Mouse (Mus musculus): ENCODE data around the gene Bicd2. TPM values are rescaled to one million over a fixed set of nuclear protein-coding genes. Genes with fewer than 3 reads are reported as not detected.

The Bicd2 gene
- polyA plus RNA-seq, 1 experiment, result 51.1 TPM

DNA sequence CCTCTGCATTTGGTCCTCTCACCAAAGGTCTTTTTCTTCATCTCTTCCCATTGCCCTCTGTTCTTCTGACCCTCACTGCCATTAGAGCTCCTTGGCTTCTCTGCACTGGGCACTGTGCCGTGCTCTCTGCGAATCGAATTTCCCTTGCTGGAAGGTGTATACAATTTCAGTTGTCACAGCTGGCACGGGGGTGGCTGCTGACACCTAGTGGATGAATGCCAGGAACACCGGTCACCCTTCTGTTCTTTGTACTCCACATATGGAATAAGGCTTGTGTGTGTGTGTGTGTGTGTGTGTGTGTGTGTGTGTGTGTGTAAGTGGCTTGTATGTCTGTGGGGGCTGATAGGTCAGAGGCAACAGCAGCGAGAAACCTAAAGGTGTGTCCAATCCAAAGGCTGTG, 58.8 kb downstream of the Bicd2 start:
- no peak for DNase-seq
- TF ChIP-seq POLR2A (IDR thresholded peaks at IDR 0.05; ENCODE audit: control insufficient read depth, extremely low read depth, insufficient read depth, low read length, poor library complexity) (no peak), CTCF (IDR thresholded peaks at IDR 0.05; ENCODE audit: borderline replicate concordance, control insufficient read depth, extremely low read depth, insufficient read depth, low read length, poor library complexity) (no peak; the same call in 1 of the 2 replicates)
- Histone ChIP-seq H3K4me3 (ENCODE audit: control insufficient read depth, insufficient read depth, low read length) (no peak overlapping the region), H3K27ac (ENCODE audit: control insufficient read depth, insufficient read depth, low read length) (no peak overlapping the region), H3K4me1 (replicated peaks; ENCODE audit: control insufficient read depth, insufficient read depth, low read length) (peaks cover 10% of the 10 kb centered on the region), H3K36me3 (ENCODE audit: control insufficient read depth, insufficient read depth, low read length) (no peaks in the 10 kb centered on the region), H3K27me3 (ENCODE audit: control insufficient read depth, insufficient read depth, low read length) (no peaks in the 10 kb centered on the region)
- 23% methylated on average over 6 of the region's 6 CpGs for WGBS

DNA sequence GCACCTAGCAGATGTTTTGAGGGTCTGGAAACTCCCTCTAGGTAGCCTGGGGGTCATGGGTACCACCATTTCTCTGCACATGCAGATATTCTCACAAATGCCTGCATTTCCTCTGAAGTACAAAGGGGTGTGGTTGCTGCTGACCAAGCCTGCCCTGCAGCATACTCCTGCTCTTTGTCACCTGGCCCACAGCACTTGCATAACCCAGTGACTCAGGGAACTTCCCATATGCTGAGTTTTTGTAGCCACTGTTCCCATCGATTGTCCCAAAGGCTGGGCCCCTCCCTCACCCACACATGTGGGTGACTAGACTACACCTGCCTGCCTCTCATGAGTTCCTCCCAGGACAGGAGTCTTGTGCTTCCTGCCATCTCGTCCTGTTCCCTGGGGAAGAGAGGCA, 61.2 kb downstream of the Bicd2 start:
- no peak for DNase-seq
- no peak for TF ChIP-seq POLR2A (IDR thresholded peaks at IDR 0.05; ENCODE audit: control insufficient read depth, extremely low read depth, insufficient read depth, low read length, poor library complexity)
- no peak for TF ChIP-seq CTCF (IDR thresholded peaks at IDR 0.05; ENCODE audit: borderline replicate concordance, control insufficient read depth, extremely low read depth, insufficient read depth, low read length, poor library complexity)
- WGBS, result 58% methylated on average over 2 of the region's 2 CpGs
- no peaks in the 10 kb centered on the region for H3K36me3 ChIP-seq (ENCODE audit: control insufficient read depth, insufficient read depth, low read length)
- H3K27ac ChIP-seq (ENCODE audit: control insufficient read depth, insufficient read depth, low read length), result no peak overlapping the region
- H3K4me3 ChIP-seq (ENCODE audit: control insufficient read depth, insufficient read depth, low read length), result no peak overlapping the region
- H3K4me1 ChIP-seq (replicated peaks; ENCODE audit: control insufficient read depth, insufficient read depth, low read length), result 0 out of 2 replicates have a peak, but pooled peaks cover 5% of the 10 kb centered on the region
- H3K27me3 ChIP-seq (ENCODE audit: control insufficient read depth, insufficient read depth, low read length), result no peaks in the 10 kb centered on the region

DNA sequence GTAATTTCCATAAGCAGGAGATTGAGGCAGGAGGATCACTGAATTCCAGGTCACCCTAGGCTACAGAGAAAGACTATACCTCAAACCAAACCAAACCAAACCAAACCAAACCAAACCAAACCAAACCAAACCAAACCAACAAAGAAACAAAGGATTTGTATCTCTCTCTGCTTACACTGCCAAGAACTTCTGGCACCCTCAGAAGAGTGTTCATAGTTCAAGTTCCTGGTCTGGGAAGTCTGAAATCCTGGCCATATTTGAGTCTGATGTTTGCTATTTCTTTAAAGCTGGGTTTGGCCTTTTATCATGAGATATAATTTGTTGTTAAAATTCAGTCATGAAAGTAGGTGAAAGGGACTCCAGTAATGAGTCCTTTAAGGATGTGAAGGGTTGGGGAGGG, 66.4 kb downstream of the Bicd2 start:
- Histone ChIP-seq H3K4me1 (replicated peaks; ENCODE audit: control insufficient read depth, insufficient read depth, low read length) (no peaks in the 10 kb centered on the region), H3K27me3 (ENCODE audit: control insufficient read depth, insufficient read depth, low read length) (no peaks in the 10 kb centered on the region)

DNA sequence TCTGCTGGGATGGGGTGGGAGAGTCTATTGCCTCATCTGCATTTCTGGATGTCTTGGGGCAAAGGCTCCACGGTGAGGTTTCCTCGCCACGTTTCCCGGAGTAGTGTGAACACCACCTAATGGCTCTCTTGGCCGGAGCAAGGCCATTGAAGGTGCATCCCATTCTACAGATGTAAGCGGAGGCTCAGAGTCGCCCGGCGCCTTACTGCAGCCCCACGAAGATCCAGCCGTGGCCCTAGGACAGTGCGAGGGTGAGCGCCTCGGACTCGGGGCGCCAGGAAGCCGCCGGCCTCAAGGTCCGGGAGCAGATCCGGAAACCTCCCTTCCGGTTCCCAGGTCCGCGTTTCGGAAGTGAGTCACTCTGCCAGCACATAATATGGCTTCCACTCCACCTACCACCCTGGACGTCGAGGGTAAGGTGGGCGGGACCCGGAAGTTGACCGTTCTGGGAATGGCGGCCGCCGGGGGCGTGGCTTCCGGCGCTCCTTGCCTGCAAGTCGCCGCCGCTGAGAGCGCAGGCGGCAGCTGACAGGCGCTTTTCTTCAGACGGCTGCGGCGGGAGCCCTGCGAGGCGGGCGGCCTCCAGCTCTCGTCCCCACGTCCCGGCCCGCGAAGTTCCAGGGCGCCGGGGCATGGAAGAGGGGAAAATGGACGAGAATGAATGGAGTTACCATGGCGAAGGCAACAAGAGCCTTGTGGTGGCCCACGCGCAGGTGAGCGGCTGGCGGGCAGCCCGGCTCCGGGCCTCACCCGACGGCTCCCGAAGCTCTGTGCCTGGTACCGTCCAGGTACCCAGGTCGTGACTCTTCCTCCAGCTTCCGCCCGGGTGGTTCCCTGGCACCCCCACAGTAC, 79.6 kb downstream of the Bicd2 start, which contains the start of gene Ippk:
Gene Ippk, plus strand, starts transcription at position 496 of the 852 bp plus-strand sequence.
- peak; percentile 97 for DNase-seq
- TF ChIP-seq CTCF (IDR thresholded peaks at IDR 0.05; ENCODE audit: borderline replicate concordance, control insufficient read depth, extremely low read depth, insufficient read depth, low read length, poor library complexity) (peak; percentile 47; the same call in 1 of the 2 replicates), POLR2A (IDR thresholded peaks at IDR 0.05; ENCODE audit: control insufficient read depth, extremely low read depth, insufficient read depth, low read length, poor library complexity) (peak; percentile 87)
- under 1% methylated on average over 69 of the region's 69 CpGs for WGBS
- H3K27me3 ChIP-seq (ENCODE audit: control insufficient read depth, insufficient read depth, low read length), result no peaks in the 10 kb centered on the region
- H3K36me3 ChIP-seq (ENCODE audit: control insufficient read depth, insufficient read depth, low read length), result no peaks in the 10 kb centered on the region
- H3K27ac ChIP-seq (ENCODE audit: control insufficient read depth, insufficient read depth, low read length), result 0 out of 2 replicates have a peak within 1 kb of the TSS, but pooled peaks have one; percentile 0
- peak within 1 kb of the TSS; percentile 68 for H3K4me3 ChIP-seq (ENCODE audit: control insufficient read depth, insufficient read depth, low read length)
- peaks cover 16% of the 10 kb centered on the region for H3K4me1 ChIP-seq (replicated peaks; ENCODE audit: control insufficient read depth, insufficient read depth, low read length)

More for the DNA sequence above, 66.4 kb downstream of the Bicd2 start:
- H3K4me3 ChIP-seq (ENCODE audit: control insufficient read depth, insufficient read depth, low read length), result no peak overlapping the region
- no peak overlapping the region for H3K27ac ChIP-seq (ENCODE audit: control insufficient read depth, insufficient read depth, low read length)
- no peaks in the 10 kb centered on the region for H3K36me3 ChIP-seq (ENCODE audit: control insufficient read depth, insufficient read depth, low read length)
- DNase-seq, result no peak
- TF ChIP-seq POLR2A (IDR thresholded peaks at IDR 0.05; ENCODE audit: control insufficient read depth, extremely low read depth, insufficient read depth, low read length, poor library complexity), result no peak
- no peak for TF ChIP-seq CTCF (IDR thresholded peaks at IDR 0.05; ENCODE audit: borderline replicate concordance, control insufficient read depth, extremely low read depth, insufficient read depth, low read length, poor library complexity)

DNA sequence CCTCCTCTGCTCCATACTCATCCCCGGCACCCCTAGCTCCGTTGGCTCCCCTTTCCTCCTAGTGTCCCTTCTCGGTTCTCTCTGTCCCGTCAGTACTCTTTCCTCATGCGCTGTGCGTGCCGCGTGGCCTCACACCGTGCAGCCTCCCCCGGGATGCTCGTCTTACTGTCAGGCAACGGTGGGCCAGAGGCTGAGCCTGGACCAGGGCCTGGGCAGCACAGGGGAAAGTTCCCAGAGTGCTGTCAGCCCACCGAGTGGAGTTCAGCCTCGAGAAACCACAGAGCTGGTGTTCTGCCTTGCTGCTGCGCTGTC, 80.2 kb downstream of the Bicd2 start:
- H3K27me3 ChIP-seq (ENCODE audit: control insufficient read depth, insufficient read depth, low read length), result no peaks in the 10 kb centered on the region
- no peak for DNase-seq
- WGBS, result 1% methylated on average over 15 of the region's 15 CpGs
- peaks cover 16% of the 10 kb centered on the region for H3K4me1 ChIP-seq (replicated peaks; ENCODE audit: control insufficient read depth, insufficient read depth, low read length)
- H3K27ac ChIP-seq (ENCODE audit: control insufficient read depth, insufficient read depth, low read length), result no peak overlapping the region
- H3K4me3 ChIP-seq (ENCODE audit: control insufficient read depth, insufficient read depth, low read length), result peak overlapping the region; percentile 68
- no peaks in the 10 kb centered on the region for H3K36me3 ChIP-seq (ENCODE audit: control insufficient read depth, insufficient read depth, low read length)
- TF ChIP-seq POLR2A (IDR thresholded peaks at IDR 0.05; ENCODE audit: control insufficient read depth, extremely low read depth, insufficient read depth, low read length, poor library complexity) (no peak), CTCF (IDR thresholded peaks at IDR 0.05; ENCODE audit: borderline replicate concordance, control insufficient read depth, extremely low read depth, insufficient read depth, low read length, poor library complexity) (no peak)

DNA sequence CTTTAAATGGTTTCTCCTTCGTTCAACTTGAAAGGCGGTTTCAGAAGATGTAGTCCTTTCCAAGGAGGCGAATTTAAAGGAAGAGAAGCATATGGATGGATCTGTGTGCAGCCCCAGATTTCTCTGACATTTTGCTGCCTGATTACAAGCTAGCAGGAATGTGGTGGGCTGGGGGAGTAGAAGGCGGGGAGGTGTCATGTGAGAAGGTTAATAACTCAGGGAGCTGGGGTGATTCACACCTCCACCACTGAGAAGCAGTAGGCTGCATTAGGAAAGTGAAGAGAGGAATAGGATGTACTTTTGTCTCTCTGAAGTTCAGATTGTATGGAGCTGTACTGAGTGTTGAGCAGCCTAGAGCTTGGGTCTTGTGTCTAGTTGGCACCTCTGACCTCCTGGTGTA, 80.6 kb downstream of the Bicd2 start:
- Histone ChIP-seq H3K27ac (ENCODE audit: control insufficient read depth, insufficient read depth, low read length) (no peak overlapping the region), H3K4me1 (replicated peaks; ENCODE audit: control insufficient read depth, insufficient read depth, low read length) (peaks cover 16% of the 10 kb centered on the region), H3K36me3 (ENCODE audit: control insufficient read depth, insufficient read depth, low read length) (no peaks in the 10 kb centered on the region), H3K27me3 (ENCODE audit: control insufficient read depth, insufficient read depth, low read length) (no peaks in the 10 kb centered on the region), H3K4me3 (ENCODE audit: control insufficient read depth, insufficient read depth, low read length) (peak overlapping the region; percentile 68)
- no peak for DNase-seq
- 43% methylated on average over 4 of the region's 4 CpGs for WGBS
- TF ChIP-seq POLR2A (IDR thresholded peaks at IDR 0.05; ENCODE audit: control insufficient read depth, extremely low read depth, insufficient read depth, low read length, poor library complexity) (no peak), CTCF (IDR thresholded peaks at IDR 0.05; ENCODE audit: borderline replicate concordance, control insufficient read depth, extremely low read depth, insufficient read depth, low read length, poor library complexity) (no peak)
